Mouse (Mus musculus): ENCODE results near the gene Cd302. TPM values are rescaled to one million over a fixed set of nuclear protein-coding genes. Genes with fewer than 3 reads are reported as not detected.
A peak's percentile ranks its signal among the peaks of the same experiment; 100 is the strongest.

Cd302 gene
- total and polyA plus RNA-seq, 3 experiments: 9.2 to 10.6 (median 10.2) TPM

GRCm38 (mm10) chr2:60285107-60285617 lies 874 bp upstream of the Cd302 start:
- TF ChIP-seq EP300 (IDR thresholded peaks at IDR 0.05; ENCODE audit: insufficient read depth, low read depth, low read length) (no peak), CTCF (IDR thresholded peaks at IDR 0.05) (no peak), POLR2A (IDR thresholded peaks at IDR 0.05; ENCODE audit: insufficient read depth, low read depth, low read length) (no peak)
- 80% methylated on average over 8 of the region's 8 CpGs for WGBS
- H3K9ac ChIP-seq (ENCODE audit: low read depth, low read length): no peak overlapping the region
- H3K36me3 ChIP-seq (ENCODE audit: control insufficient read depth, insufficient read depth, low read length): no peaks in the 10 kb centered on the region
- peaks cover 4% of the 10 kb centered on the region for H3K4me1 ChIP-seq (ENCODE audit: control insufficient read depth, insufficient read depth, low read length)
- no peaks in the 10 kb centered on the region for H3K27me3 ChIP-seq (ENCODE audit: control insufficient read depth, insufficient read depth, low read length)
- no peak for DNase-seq
- H3K4me3 ChIP-seq: no peak overlapping the region
- no peaks in the 10 kb centered on the region for H3K79me2 ChIP-seq (replicated peaks; ENCODE audit: control insufficient read depth, insufficient read depth, low read length)
- intact Hi-C loops (cut with DNase I): no loop called here
- H3K27ac ChIP-seq: no peak overlapping the region

GRCm38 (mm10) chr2:60283751-60284466 lies 379 bp downstream of the Cd302 start:
- H3K36me3 ChIP-seq (ENCODE audit: control insufficient read depth, insufficient read depth, low read length): no peaks in the 10 kb centered on the region
- peak; percentile 83 to 85 for DNase-seq
- TF ChIP-seq EP300 (IDR thresholded peaks at IDR 0.05; ENCODE audit: insufficient read depth, low read depth, low read length) (no peak), CTCF (IDR thresholded peaks at IDR 0.05) (0 out of 2 replicates have a peak, but pooled peaks have one; percentile 6), POLR2A (IDR thresholded peaks at IDR 0.05; ENCODE audit: insufficient read depth, low read depth, low read length) (peak; percentile 53)
- H3K9ac ChIP-seq (ENCODE audit: low read depth, low read length): peak overlapping the region; percentile 88
- peak overlapping the region; percentile 68 for H3K4me3 ChIP-seq
- WGBS: 2% methylated on average over 42 of the region's 42 CpGs
- no peaks in the 10 kb centered on the region for H3K79me2 ChIP-seq (replicated peaks; ENCODE audit: control insufficient read depth, insufficient read depth, low read length)
- peak overlapping the region; percentile 76 for H3K27ac ChIP-seq
- H3K27me3 ChIP-seq (ENCODE audit: control insufficient read depth, insufficient read depth, low read length): no peaks in the 10 kb centered on the region
- intact Hi-C loops (cut with DNase I): no loop called here
- peaks cover 4% of the 10 kb centered on the region for H3K4me1 ChIP-seq (ENCODE audit: control insufficient read depth, insufficient read depth, low read length)

GRCm38 (mm10) chr2:60283208-60283750 lies 1.0 kb downstream of the Cd302 start:
- no peak for DNase-seq
- Histone ChIP-seq H3K4me3 (peak overlapping the region; percentile 68), H3K27ac (peak overlapping the region; percentile 76), H3K27me3 (ENCODE audit: control insufficient read depth, insufficient read depth, low read length) (no peaks in the 10 kb centered on the region), H3K9ac (ENCODE audit: low read depth, low read length) (peak overlapping the region; percentile 88), H3K36me3 (ENCODE audit: control insufficient read depth, insufficient read depth, low read length) (no peaks in the 10 kb centered on the region), H3K4me1 (ENCODE audit: control insufficient read depth, insufficient read depth, low read length) (peaks cover 4% of the 10 kb centered on the region), H3K79me2 (replicated peaks; ENCODE audit: control insufficient read depth, insufficient read depth, low read length) (no peaks in the 10 kb centered on the region)
- 25% methylated on average over 9 of the region's 9 CpGs for WGBS
- no peak for TF ChIP-seq POLR2A (IDR thresholded peaks at IDR 0.05; ENCODE audit: insufficient read depth, low read depth, low read length)
- no peak for TF ChIP-seq CTCF (IDR thresholded peaks at IDR 0.05)
- no peak for TF ChIP-seq EP300 (IDR thresholded peaks at IDR 0.05; ENCODE audit: insufficient read depth, low read depth, low read length)
- intact Hi-C loops (cut with DNase I): no loop called here

GRCm38 (mm10) chr2:60282625-60283024 lies 1.7 kb downstream of the Cd302 start:
- H3K36me3 ChIP-seq (ENCODE audit: control insufficient read depth, insufficient read depth, low read length): no peaks in the 10 kb centered on the region
- H3K79me2 ChIP-seq (replicated peaks; ENCODE audit: control insufficient read depth, insufficient read depth, low read length): no peaks in the 10 kb centered on the region
- H3K27ac ChIP-seq: no peak overlapping the region; the same call in 1 of the 2 replicates
- intact Hi-C loops (cut with DNase I): no loop called here
- H3K27me3 ChIP-seq (ENCODE audit: control insufficient read depth, insufficient read depth, low read length): no peaks in the 10 kb centered on the region
- H3K4me3 ChIP-seq: no peak overlapping the region
- no peak overlapping the region for H3K9ac ChIP-seq (ENCODE audit: low read depth, low read length)
- DNase-seq: no peak
- no peak for TF ChIP-seq POLR2A (IDR thresholded peaks at IDR 0.05; ENCODE audit: insufficient read depth, low read depth, low read length)
- TF ChIP-seq EP300 (IDR thresholded peaks at IDR 0.05; ENCODE audit: insufficient read depth, low read depth, low read length): no peak
- TF ChIP-seq CTCF (IDR thresholded peaks at IDR 0.05): no peak
- peaks cover 4% of the 10 kb centered on the region for H3K4me1 ChIP-seq (ENCODE audit: control insufficient read depth, insufficient read depth, low read length)
- WGBS: 66% methylated on average over 4 of the region's 4 CpGs

GRCm38 (mm10) chr2:60278627-60279026 lies 5.7 kb downstream of the Cd302 start:
- H3K79me2 ChIP-seq (replicated peaks; ENCODE audit: control insufficient read depth, insufficient read depth, low read length): no peaks in the 10 kb centered on the region
- WGBS: 86% methylated on average over 4 of the region's 4 CpGs
- H3K27ac ChIP-seq: no peak overlapping the region
- H3K4me1 ChIP-seq (ENCODE audit: control insufficient read depth, insufficient read depth, low read length): peaks cover 2% of the 10 kb centered on the region
- TF ChIP-seq EP300 (IDR thresholded peaks at IDR 0.05; ENCODE audit: insufficient read depth, low read depth, low read length) (no peak), CTCF (IDR thresholded peaks at IDR 0.05) (no peak), POLR2A (IDR thresholded peaks at IDR 0.05; ENCODE audit: insufficient read depth, low read depth, low read length) (no peak)
- no peaks in the 10 kb centered on the region for H3K27me3 ChIP-seq (ENCODE audit: control insufficient read depth, insufficient read depth, low read length)
- intact Hi-C loops (cut with DNase I): no loop called here
- H3K9ac ChIP-seq (ENCODE audit: low read depth, low read length): no peak overlapping the region
- no peak for DNase-seq
- H3K4me3 ChIP-seq: no peak overlapping the region
- no peaks in the 10 kb centered on the region for H3K36me3 ChIP-seq (ENCODE audit: control insufficient read depth, insufficient read depth, low read length)
